Mouse (Mus musculus): ENCODE measurements around the gene Tes.

- TF ChIP-seq POLR2A (IDR thresholded peaks at IDR 0.05; ENCODE audit: borderline replicate concordance, low read depth, low read length) (no peak), CTCF (IDR thresholded peaks at IDR 0.05; ENCODE audit: low read depth, low read length) (no peak)
Observed at GRCm38 (mm10) chr6:17110564-17111100, 45.7 kb downstream of the Tes start.

All from bone marrow macrophage, adult 2 months (primary cell).